Mouse (Mus musculus) MEL (cell line): ENCODE measurements around the gene Bpifb1. TPM values are rescaled to one million over a fixed set of nuclear protein-coding genes. Genes with fewer than 3 reads are reported as not detected.

Experiments
- DNase-seq: peaks from one replicate; pipeline ENCODE4 v3.0.0; 2011; ENCODE audit warnings: low read depth, low spot score
- H3K27ac ChIP-seq: 2 replicates; pipeline ENCODE4 v1.5.1; 2012; ENCODE audit warnings: low read depth, mild to moderate bottlenecking, control low read depth, low read length, moderate library complexity; ENCODE audit not compliant: control insufficient read depth
- H3K27me3 ChIP-seq, 2 experiments: fragments of 150-350 bp in 1 of 2; sonication (generic) in 1 of 2; 2 replicates each; pipeline ENCODE4 v1.6.1; 2012; ENCODE audit warnings: low read length in 2 of 2, mild to moderate bottlenecking in 2 of 2, improper control_type of control experiment in 1 of 2, moderate library complexity in 1 of 2; ENCODE audit not compliant: insufficient read depth in 2 of 2, control insufficient read depth in 1 of 2
- H3K36me3 ChIP-seq, 2 experiments: 2 replicates each; pipeline ENCODE4 v1.6.1; 2012 to 2014; ENCODE audit warnings: low read length in 2 of 2, improper control_type of control experiment in 1 of 2, inconsistent platforms in 1 of 2, mild to moderate bottlenecking in 1 of 2; ENCODE audit not compliant: insufficient read depth in 2 of 2, control insufficient read depth in 1 of 2
- H3K4me1 ChIP-seq, 2 experiments: fragments of 150-350 bp in 1 of 2; sonication (generic) in 1 of 2; 2 replicates each; pipeline ENCODE4 v1.6.1; 2012; ENCODE audit warnings: low read length in 2 of 2, improper control_type of control experiment in 1 of 2, mild to moderate bottlenecking in 1 of 2; ENCODE audit not compliant: insufficient read depth in 2 of 2, control insufficient read depth in 1 of 2
- H3K4me3 ChIP-seq, 2 experiments: fragments of 150-350 bp in 1 of 2; sonication (generic) in 1 of 2; 2 replicates each; pipeline ENCODE4 v1.5.1; 2012; ENCODE audit warnings: low read depth in 2 of 2, low read length in 2 of 2, mild to moderate bottlenecking in 2 of 2, moderate library complexity in 2 of 2, control low read depth in 1 of 2, improper control_type of control experiment in 1 of 2; ENCODE audit not compliant: control insufficient read depth in 1 of 2, insufficient read depth in 1 of 2
- H3K79me2 ChIP-seq: 2 replicates; pipeline ENCODE4 v1.6.1; 2012; ENCODE audit warnings: mild to moderate bottlenecking, low read length, moderate library complexity; ENCODE audit not compliant: control insufficient read depth, poor library complexity, insufficient read depth
- H3K9ac ChIP-seq: 2 replicates; pipeline ENCODE4 v1.6.1; 2012; ENCODE audit warnings: low read depth, mild to moderate bottlenecking, control low read depth, low read length, moderate library complexity; ENCODE audit not compliant: control insufficient read depth, poor library complexity, severe bottlenecking
- H3K9me3 ChIP-seq: fragments of 150-350 bp; sonication (generic); replicated peaks from 2 replicates; pipeline ENCODE4 v1.6.1; 2012; ENCODE audit warnings: mild to moderate bottlenecking, low read length, improper control_type of control experiment, moderate library complexity; ENCODE audit not compliant: insufficient read depth
- CHD2 ChIP-seq: IDR thresholded peaks from 2 replicates; pipeline ENCODE4 v1.6.1; 2011; ENCODE audit warnings: low read length, improper control_type of control experiment
- E2F4 ChIP-seq: IDR thresholded peaks from 2 replicates; pipeline ENCODE4 v1.6.1; 2011; ENCODE audit warnings: low read depth, low read length, improper control_type of control experiment, borderline replicate concordance
- ELF1 ChIP-seq: IDR thresholded peaks from 2 replicates; pipeline ENCODE4 v1.6.1; 2014; ENCODE audit warnings: low read depth, mild to moderate bottlenecking, inconsistent platforms, low read length, improper control_type of control experiment, moderate library complexity
- ETS1 ChIP-seq: IDR thresholded peaks from 2 replicates; pipeline ENCODE4 v1.6.1; 2012; ENCODE audit warnings: low read depth, mild to moderate bottlenecking, inconsistent platforms, low read length, improper control_type of control experiment, moderate library complexity
- GATA1 ChIP-seq: IDR thresholded peaks from 2 replicates; pipeline ENCODE4 v1.6.1; 2011; ENCODE audit warnings: low read depth, low read length, improper control_type of control experiment
- HCFC1 ChIP-seq: IDR thresholded peaks from 2 replicates; pipeline ENCODE4 v1.6.1; 2012; ENCODE audit warnings: low read depth, mild to moderate bottlenecking, inconsistent platforms, low read length, improper control_type of control experiment, moderate library complexity
- JUND ChIP-seq: IDR thresholded peaks from 2 replicates; pipeline ENCODE4 v1.6.1; 2011; ENCODE audit warnings: low read depth, mild to moderate bottlenecking, improper control_type of control experiment, low read length
- KAT2A ChIP-seq: conservative IDR thresholded peaks from 2 replicates; pipeline ENCODE4 v1.6.1; 2012; ENCODE audit warnings: low read depth, low read length, improper control_type of control experiment, inconsistent platforms
- MAFK ChIP-seq: IDR thresholded peaks from 2 replicates; pipeline ENCODE4 v1.6.1; 2011; ENCODE audit warnings: low read depth, mild to moderate bottlenecking, low read length, improper control_type of control experiment, borderline replicate concordance
- MAZ ChIP-seq: IDR thresholded peaks from 2 replicates; pipeline ENCODE4 v1.6.1; 2012; ENCODE audit warnings: low read depth, mild to moderate bottlenecking, inconsistent platforms, low read length, improper control_type of control experiment
- MXI1 ChIP-seq: IDR thresholded peaks from 2 replicates; pipeline ENCODE4 v1.6.1; 2011; ENCODE audit warnings: mild to moderate bottlenecking, low read depth, low read length, improper control_type of control experiment
- MYB ChIP-seq: IDR thresholded peaks from 2 replicates; pipeline ENCODE4 v1.6.1; 2011; ENCODE audit warnings: mild to moderate bottlenecking, low read depth, low read length, improper control_type of control experiment
- MYC ChIP-seq: IDR thresholded peaks from 2 replicates; pipeline ENCODE4 v1.6.1; 2011; ENCODE audit warnings: low read depth, mild to moderate bottlenecking, low read length, improper control_type of control experiment, moderate library complexity
- NELFE ChIP-seq: IDR thresholded peaks from 2 replicates; pipeline ENCODE4 v1.6.1; 2011; ENCODE audit warnings: low read depth, low read length, improper control_type of control experiment
- NRF1 ChIP-seq: IDR thresholded peaks from 2 replicates; pipeline ENCODE4 v1.6.1; 2014; ENCODE audit warnings: low read depth, mild to moderate bottlenecking, inconsistent platforms, low read length, improper control_type of control experiment, moderate library complexity; ENCODE audit not compliant: poor library complexity, insufficient read depth, severe bottlenecking
- POLR2A ChIP-seq, 2 experiments: IDR thresholded peaks; 2 replicates each; pipeline ENCODE4 v1.6.1; 2011 to 2012; ENCODE audit warnings: low read length in 2 of 2, mild to moderate bottlenecking in 2 of 2, control low read depth in 1 of 2, improper control_type of control experiment in 1 of 2, low read depth in 1 of 2, moderate library complexity in 1 of 2; ENCODE audit not compliant: control insufficient read depth in 1 of 2, insufficient read depth in 1 of 2, poor library complexity in 1 of 2
- RCOR1 ChIP-seq: IDR thresholded peaks from 2 replicates; pipeline ENCODE4 v1.6.1; 2012; ENCODE audit warnings: low read depth, mild to moderate bottlenecking, inconsistent platforms, low read length, improper control_type of control experiment
- SMC3 ChIP-seq: IDR thresholded peaks from 2 replicates; pipeline ENCODE4 v1.6.1; 2011; ENCODE audit warnings: low read depth, low read length, improper control_type of control experiment
- UBTF ChIP-seq: IDR thresholded peaks from 2 replicates; pipeline ENCODE4 v1.6.1; 2012; ENCODE audit warnings: low read depth, mild to moderate bottlenecking, inconsistent platforms, low read length, improper control_type of control experiment, moderate library complexity, borderline replicate concordance; ENCODE audit not compliant: insufficient read depth
- USF1 ChIP-seq: IDR thresholded peaks from 2 replicates; pipeline ENCODE4 v1.6.1; 2014; ENCODE audit warnings: low read depth, mild to moderate bottlenecking, inconsistent platforms, low read length, improper control_type of control experiment, moderate library complexity
- ZKSCAN1 ChIP-seq: IDR thresholded peaks from 2 replicates; pipeline ENCODE4 v1.6.1; 2012; ENCODE audit warnings: low read depth, mild to moderate bottlenecking, inconsistent platforms, low read length, improper control_type of control experiment, moderate library complexity
- polyA plus RNA-seq, 2 experiments: library from polyadenylated mRNA; stranded (reverse) in 1 of 2; unstranded in 1 of 2; fragments of >175 nt in 1 of 2; fragments of >200 nt in 1 of 2; gene quantifications; 2 replicates each; pipeline versions ENCODE4 v1.2.1 to v1.2.4; 2012; ENCODE audit warnings: low replicate concordance in 2 of 2, low read depth in 1 of 2; ENCODE audit not compliant: insufficient read length in 2 of 2, insufficient read depth in 1 of 2, missing spikeins in 1 of 2
- total RNA-seq: library from RNA; depleted of rRNA; stranded (reverse); fragments of 300-350 nt; gene quantifications from 2 replicates; pipeline ENCODE4 v1.2.3, GENCODE M21; 2012

Bpifb1 gene
- total and polyA plus RNA-seq, 3 experiments: not detected

DNA sequence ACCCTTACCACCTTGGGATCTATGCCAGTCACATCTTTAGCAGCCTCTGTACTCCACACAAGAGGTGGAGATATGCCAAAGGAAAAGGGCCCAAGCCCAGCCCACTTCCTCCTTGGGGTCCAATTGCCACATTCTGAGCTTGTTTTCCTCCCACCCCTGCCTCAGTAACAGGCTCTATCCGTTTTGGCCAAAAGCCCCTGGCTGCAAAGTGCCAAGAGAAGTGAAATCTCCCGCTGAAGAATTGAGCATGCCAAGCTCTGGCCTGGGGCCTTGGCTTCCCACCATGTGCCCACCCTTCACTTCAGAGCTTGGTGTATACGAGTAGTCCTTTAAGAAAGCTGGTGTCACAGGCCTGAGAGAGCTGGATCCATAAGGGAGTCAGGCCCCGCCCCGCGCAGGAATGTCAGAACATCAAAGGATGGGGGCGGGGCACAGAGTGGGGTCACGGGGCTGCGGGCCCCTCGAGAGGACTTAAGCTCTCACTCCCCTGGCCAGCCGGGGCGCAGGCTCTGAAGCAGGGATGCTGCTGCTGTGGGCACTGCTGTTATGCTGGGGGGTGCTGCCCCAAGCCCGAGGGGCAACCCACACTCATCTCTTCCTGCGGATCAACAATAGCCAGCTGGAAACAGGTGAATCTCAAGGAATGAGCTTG is 32.8 kb downstream of the Bpifb1 start, which contains the start of gene Bpifb5:
Gene Bpifb5 (plus strand): TSS at position 478 of the 652 bp plus-strand sequence.
- no peaks in the 10 kb centered on the region for H3K36me3 ChIP-seq
- no peak within 1 kb of the TSS for H3K4me3 ChIP-seq
- no peak for TF ChIP-seq MXI1
- TF ChIP-seq KAT2A: no peak
- TF ChIP-seq RCOR1: no peak
- no peak for TF ChIP-seq MYC
- TF ChIP-seq HCFC1: no peak
- TF ChIP-seq ZKSCAN1: no peak
- no peak for TF ChIP-seq JUND
- no peak for TF ChIP-seq MAZ
- no peak for TF ChIP-seq GATA1
- TF ChIP-seq NRF1: no peak
- TF ChIP-seq MYB: no peak
- TF ChIP-seq E2F4: no peak
- no peak for TF ChIP-seq CHD2
- TF ChIP-seq NELFE: no peak
- TF ChIP-seq ELF1: no peak
- no peak for TF ChIP-seq POLR2A (IDR thresholded peaks at IDR 0.05; ENCODE audit: control insufficient read depth in 1 of 2, insufficient read depth in 1 of 2, low read depth in 1 of 2, low read length in 2 of 2, poor library complexity in 1 of 2)
- TF ChIP-seq SMC3: no peak
- no peak for TF ChIP-seq UBTF
- no peak for TF ChIP-seq ETS1
- H3K27me3 ChIP-seq: no peaks in the 10 kb centered on the region
- H3K79me2 ChIP-seq: no peaks in the 10 kb centered on the region
- no peak for DNase-seq
- H3K27ac ChIP-seq: no peak within 1 kb of the TSS
- no peaks in the 10 kb centered on the region for H3K9me3 ChIP-seq
- no peaks in the 10 kb centered on the region for H3K4me1 ChIP-seq
- H3K9ac ChIP-seq: no peak within 1 kb of the TSS

DNA sequence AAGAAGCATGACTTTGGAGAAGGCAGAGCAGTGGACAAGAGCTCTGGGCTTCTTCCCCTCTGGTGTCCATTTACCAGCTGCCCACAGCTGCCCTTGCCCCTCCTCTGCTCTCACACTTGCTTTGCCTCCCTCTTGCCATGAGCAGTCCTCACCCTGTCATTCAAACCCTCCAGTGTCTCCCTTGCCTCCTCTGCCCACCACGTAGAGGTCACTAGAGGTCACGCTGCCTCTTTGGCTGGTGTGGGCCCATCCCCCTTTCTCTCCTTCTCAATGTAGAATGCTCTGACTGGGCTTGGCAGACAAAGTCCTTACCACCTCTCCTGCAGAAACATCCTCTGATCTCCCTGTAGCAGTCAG is 33.3 kb downstream of the Bpifb1 start:
- TF ChIP-seq USF1 (no peak), MAFK (no peak), NELFE (no peak)
- no peaks in the 10 kb centered on the region for H3K36me3 ChIP-seq
- H3K27me3 ChIP-seq: no peaks in the 10 kb centered on the region
- no peaks in the 10 kb centered on the region for H3K4me1 ChIP-seq
- H3K9ac ChIP-seq: no peak overlapping the region
- H3K4me3 ChIP-seq: no peak overlapping the region
- no peaks in the 10 kb centered on the region for H3K9me3 ChIP-seq
- H3K27ac ChIP-seq: no peak overlapping the region
- no peaks in the 10 kb centered on the region for H3K79me2 ChIP-seq
- no peak for DNase-seq
